Mouse (Mus musculus) neural tube, embryonic 13.5 days (tissue): ENCODE measurements around the gene Dynlt1f. TPM values are rescaled to one million over a fixed set of nuclear protein-coding genes. Genes with fewer than 3 reads are reported as not detected.
"Not testable (repeated sequence)": the region's sequence is repeated elsewhere in the genome, so short reads cannot be mapped to it uniquely, and the experiment has no call there.

Experiments
- ATAC-seq: fragments of 200-750 bp; cut with Nextera tagmentation; 2 replicates; pipeline ENCODE4 v1.8.0; 2017; ENCODE audit warnings: low read depth, mild to moderate bottlenecking, moderate TSS enrichment, moderate library complexity
- H3K27ac ChIP-seq: fragments of 300-500 bp; sonication (generic); replicated peaks from 2 replicates; pipeline ENCODE4 v1.5.1; 2015; ENCODE audit warnings: moderate library complexity, mild to moderate bottlenecking, inconsistent platforms
- H3K27me3 ChIP-seq: fragments of 300-500 bp; sonication (generic); 2 replicates; pipeline ENCODE4 v1.6.1; 2015; ENCODE audit warnings: mild to moderate bottlenecking, inconsistent platforms
- H3K36me3 ChIP-seq: fragments of 300-500 bp; sonication (generic); 2 replicates; pipeline ENCODE4 v1.6.1; 2015; ENCODE audit warnings: mild to moderate bottlenecking, inconsistent platforms
- H3K4me1 ChIP-seq: fragments of 300-500 bp; sonication (generic); replicated peaks from 2 replicates; pipeline ENCODE4 v1.6.1; 2015; ENCODE audit warnings: inconsistent platforms
- H3K4me2 ChIP-seq: fragments of 300-500 bp; sonication (generic); 2 replicates; pipeline ENCODE4 v1.6.1; 2015; ENCODE audit warnings: inconsistent platforms, mild to moderate bottlenecking, moderate library complexity
- H3K4me3 ChIP-seq: fragments of 300-500 bp; sonication (generic); 2 replicates; pipeline ENCODE4 v1.5.1; 2015; ENCODE audit warnings: mild to moderate bottlenecking, inconsistent platforms
- H3K9ac ChIP-seq: fragments of 300-500 bp; sonication (generic); 2 replicates; pipeline ENCODE4 v1.6.1; 2015; ENCODE audit warnings: moderate library complexity, mild to moderate bottlenecking, inconsistent platforms
- H3K9me3 ChIP-seq: fragments of 300-500 bp; sonication (generic); 2 replicates; pipeline ENCODE4 v1.6.1; 2016; ENCODE audit warnings: inconsistent platforms
- WGBS: fragments of 180-500 bp; shearing (Covaris S2); methylation state at CpG from one replicate; pipeline ENCODE4 v1.1.7; 2015; 5-methylcytosine and 5-hydroxymethylcytosine counted together
- polyA plus RNA-seq: library from polyadenylated mRNA; unstranded; fragments of >200 nt; fragmentation: Nextera tagmentation; extraction: Ambion mirVana; gene quantifications from 2 replicates; pipeline ENCODE4 v1.2.1, GENCODE M21; 2015

Dynlt1f gene
- polyA plus RNA-seq, 1 experiment from 2014 or later = 377 TPM

GRCm38 (mm10) chr17:6685288-6685818 is 29.7 kb upstream of the Dynlt1f start:
- not testable (repeated sequence) for H3K9me3 ChIP-seq, H3K27me3 ChIP-seq, H3K27ac ChIP-seq, H3K9ac ChIP-seq, H3K36me3 ChIP-seq, H3K4me1 ChIP-seq, H3K4me2 ChIP-seq, H3K4me3 ChIP-seq
- ATAC-seq = peak; percentile 67; the same call in 1 of the 2 replicates
- WGBS = 55% methylated on average over 4 of the region's 8 CpGs

GRCm38 (mm10) chr17:6684464-6685287 is 29.0 kb upstream of the Dynlt1f start:
- peak; percentile 94 for ATAC-seq
- H3K9ac ChIP-seq, H3K9me3 ChIP-seq, H3K4me1 ChIP-seq, H3K36me3 ChIP-seq, H3K27me3 ChIP-seq, H3K4me2 ChIP-seq, H3K4me3 ChIP-seq: not testable (repeated sequence)
- H3K27ac ChIP-seq = peak overlapping the region; percentile 78
- no CpG with 5 or more reads among the region's 4 CpGs for WGBS

GRCm38 (mm10) chr17:6683702-6684101 is 28.0 kb upstream of the Dynlt1f start:
- not testable (repeated sequence) for ATAC-seq
- WGBS = 78% methylated on average over 1 of the region's 5 CpGs

GRCm38 (mm10) chr17:6681721-6682120 is 26.0 kb upstream of the Dynlt1f start:
- H3K9me3 ChIP-seq, H3K4me2 ChIP-seq, H3K27me3 ChIP-seq, H3K4me1 ChIP-seq, H3K4me3 ChIP-seq, ATAC-seq, H3K36me3 ChIP-seq, H3K27ac ChIP-seq, H3K9ac ChIP-seq: not testable (repeated sequence)
- 82% methylated on average over 4 of the region's 4 CpGs for WGBS

More at GRCm38 (mm10) chr17:6683702-6684101, 28.0 kb upstream of the Dynlt1f start:
- H3K27me3 ChIP-seq, H3K9ac ChIP-seq, H3K27ac ChIP-seq, H3K9me3 ChIP-seq, H3K4me2 ChIP-seq, H3K4me1 ChIP-seq, H3K4me3 ChIP-seq, H3K36me3 ChIP-seq: not testable (repeated sequence)

GRCm38 (mm10) chr17:6678063-6678462 is 22.4 kb upstream of the Dynlt1f start:
- H3K27ac ChIP-seq, H3K9ac ChIP-seq, ATAC-seq, H3K4me2 ChIP-seq, H3K9me3 ChIP-seq, H3K36me3 ChIP-seq, H3K4me3 ChIP-seq, H3K4me1 ChIP-seq, H3K27me3 ChIP-seq: not testable (repeated sequence)
- no CpG with 5 or more reads among the region's 2 CpGs for WGBS

GRCm38 (mm10) chr17:6674297-6674696 is 18.6 kb upstream of the Dynlt1f start:
- WGBS = 58% methylated on average over 5 of the region's 5 CpGs

GRCm38 (mm10) chr17:6668522-6668921 is 12.8 kb upstream of the Dynlt1f start:
- not testable (repeated sequence) for H3K36me3 ChIP-seq, H3K27ac ChIP-seq, H3K9me3 ChIP-seq, ATAC-seq, H3K27me3 ChIP-seq, H3K4me1 ChIP-seq, H3K4me3 ChIP-seq, H3K4me2 ChIP-seq, H3K9ac ChIP-seq
- WGBS = no CpG with 5 or more reads among the region's 6 CpGs

More at GRCm38 (mm10) chr17:6674297-6674696, 18.6 kb upstream of the Dynlt1f start:
- H3K9me3 ChIP-seq, H3K9ac ChIP-seq, H3K4me2 ChIP-seq, ATAC-seq, H3K27ac ChIP-seq, H3K4me3 ChIP-seq, H3K4me1 ChIP-seq, H3K27me3 ChIP-seq, H3K36me3 ChIP-seq: not testable (repeated sequence)

GRCm38 (mm10) chr17:6665389-6665788 is 9.7 kb upstream of the Dynlt1f start:
- H3K27ac ChIP-seq, ATAC-seq, H3K9me3 ChIP-seq, H3K36me3 ChIP-seq, H3K4me3 ChIP-seq, H3K9ac ChIP-seq, H3K4me1 ChIP-seq, H3K27me3 ChIP-seq, H3K4me2 ChIP-seq: not testable (repeated sequence)
- 96% methylated on average over 4 of the region's 5 CpGs for WGBS

- WGBS = 50% methylated on average over 3 of the region's 3 CpGs
These were observed 7.1 kb upstream of the Dynlt1f start for GRCm38 (mm10) chr17:6662840-6663239.

GRCm38 (mm10) chr17:6661093-6661816 is 5.6 kb upstream of the Dynlt1f start:
- H3K9me3 ChIP-seq, H3K4me3 ChIP-seq, H3K9ac ChIP-seq, H3K27ac ChIP-seq, H3K27me3 ChIP-seq, H3K36me3 ChIP-seq, H3K4me1 ChIP-seq, H3K4me2 ChIP-seq: not testable (repeated sequence)
- 0 out of 2 replicates have a peak, but pooled peaks have one; percentile 28 for ATAC-seq
- 46% methylated on average over 8 of the region's 11 CpGs for WGBS

More at GRCm38 (mm10) chr17:6662840-6663239, 7.1 kb upstream of the Dynlt1f start:
- H3K9ac ChIP-seq, H3K27ac ChIP-seq, H3K4me2 ChIP-seq, H3K27me3 ChIP-seq, H3K4me1 ChIP-seq, ATAC-seq, H3K36me3 ChIP-seq, H3K9me3 ChIP-seq, H3K4me3 ChIP-seq: not testable (repeated sequence)

GRCm38 (mm10) chr17:6660589-6660988 is 4.9 kb upstream of the Dynlt1f start:
- not testable (repeated sequence) for H3K27ac ChIP-seq, H3K36me3 ChIP-seq, H3K4me1 ChIP-seq, H3K9ac ChIP-seq, H3K9me3 ChIP-seq, ATAC-seq, H3K4me3 ChIP-seq, H3K27me3 ChIP-seq, H3K4me2 ChIP-seq
- WGBS = 62% methylated on average over 6 of the region's 6 CpGs

- not testable (repeated sequence) for H3K9ac ChIP-seq, H3K9me3 ChIP-seq, H3K4me2 ChIP-seq, H3K36me3 ChIP-seq, H3K4me3 ChIP-seq, H3K27me3 ChIP-seq, ATAC-seq, H3K4me1 ChIP-seq, H3K27ac ChIP-seq
- WGBS = 91% methylated on average over 6 of the region's 7 CpGs
These were observed 3.1 kb upstream of the Dynlt1f start, which contains the start of gene Sytl3 for GRCm38 (mm10) chr17:6658801-6659200. Gene Sytl3, plus strand, starts transcription at chr17:6659093.
